10 mouse cellular contexts compared by ENCODE assay signal in genomic region chr1:140531285-140531908, GRCm38 (mm10).
A peak's percentile ranks its signal among the peaks of the same experiment; 100 is the strongest.
DNase-seq lines count a peak whose midpoint lies in the region; ATAC-seq and TF ChIP-seq lines count a peak whose summit lies in the region.
"Had no signal": no experiment of that assay in that cellular context is flagged by ENCODE, and none has a peak within 500 bp of the region (broad histone marks: within the 10 kb centered on the region; RNA-seq: fewer than 3 reads in every experiment).

No protein-coding gene starts in this region.

- no peaks in the 10 kb centered on the region for H3K79me2 ChIP-seq in liver, adult 2 months (ENCODE audit: control insufficient read depth, insufficient read depth, low read length)

- no peaks in the 10 kb centered on the region for H3K27me3 ChIP-seq in liver, adult 2 months (ENCODE audit: control insufficient read depth, insufficient read depth, low read length)
- no peaks in the 10 kb centered on the region for H3K27me3 ChIP-seq in liver, embryonic 11.5 days (replicated peaks; ENCODE audit: control insufficient read depth, insufficient read depth, low read length)
- H3K27me3 ChIP-seq in midbrain, embryonic 13.5 days, result no peaks in the 10 kb centered on the region
- H3K27me3 ChIP-seq: embryonic facial prominence, embryonic 15.5 days had no signal

- H3K4me3 ChIP-seq in liver, adult 2 months (ENCODE audit: insufficient read depth, low read depth, low read length), result no peak overlapping the region
- H3K4me3 ChIP-seq in liver, embryonic 11.5 days (ENCODE audit: low read depth, low read length), result no peak overlapping the region
- H3K4me3 ChIP-seq in midbrain, embryonic 13.5 days (replicated peaks), result no peak overlapping the region
- H3K4me3 ChIP-seq: embryonic facial prominence, embryonic 15.5 days had no signal

- no peak overlapping the region for H3K27ac ChIP-seq in liver, adult 2 months (replicated peaks; ENCODE audit: insufficient read depth, low read depth, low read length)
- no peak overlapping the region for H3K27ac ChIP-seq in liver, embryonic 11.5 days (ENCODE audit: low read depth, low read length)
- no peak overlapping the region for H3K27ac ChIP-seq in midbrain, embryonic 13.5 days
- H3K27ac ChIP-seq: embryonic facial prominence, embryonic 15.5 days; macrophage had no signal

- no peaks in the 10 kb centered on the region for H3K4me1 ChIP-seq in liver, adult 2 months (ENCODE audit: control insufficient read depth, insufficient read depth, low read length)
- no peaks in the 10 kb centered on the region for H3K4me1 ChIP-seq in liver, embryonic 11.5 days (replicated peaks; ENCODE audit: control insufficient read depth, insufficient read depth, low read length)
- no peaks in the 10 kb centered on the region for H3K4me1 ChIP-seq in midbrain, embryonic 13.5 days (replicated peaks)
- H3K4me1 ChIP-seq: embryonic facial prominence, embryonic 15.5 days had no signal

- ATAC-seq in liver, embryonic 11.5 days (replicated peaks; ENCODE audit: low FRiP score), result no peak
- ATAC-seq in frontal cortex, adult (ENCODE audit: low TSS enrichment), result peak; percentile 91
- peak; percentile 53; the same call in 1 of the 2 replicates for ATAC-seq in midbrain, embryonic 13.5 days
- no peak for ATAC-seq in cerebellum, adult (ENCODE audit: insufficient number of reproducible peaks, low FRiP score, low TSS enrichment)

- no peaks in the 10 kb centered on the region for H3K9me3 ChIP-seq in liver, embryonic 11.5 days (ENCODE audit: control insufficient read depth, low read length)
- H3K9me3 ChIP-seq in midbrain, embryonic 13.5 days, result no peaks in the 10 kb centered on the region
- H3K9me3 ChIP-seq: embryonic facial prominence, embryonic 15.5 days had no signal

- no peak overlapping the region for H3K9ac ChIP-seq in liver, adult 2 months (ENCODE audit: low read depth, low read length)
- no peak overlapping the region for H3K9ac ChIP-seq in liver, embryonic 11.5 days (ENCODE audit: low read depth, low read length)
- no peak overlapping the region for H3K9ac ChIP-seq in midbrain, embryonic 13.5 days (replicated peaks)
- H3K9ac ChIP-seq: embryonic facial prominence, embryonic 15.5 days had no signal

- no peaks in the 10 kb centered on the region for H3K36me3 ChIP-seq in liver, adult 2 months (ENCODE audit: control insufficient read depth, insufficient read depth, low read length)
- H3K36me3 ChIP-seq in liver, embryonic 11.5 days (ENCODE audit: control insufficient read depth, insufficient read depth, low read length), result no peaks in the 10 kb centered on the region
- no peaks in the 10 kb centered on the region for H3K36me3 ChIP-seq in midbrain, embryonic 13.5 days
- H3K36me3 ChIP-seq: embryonic facial prominence, embryonic 15.5 days had no signal

- 34% methylated on average over 4 of the region's 4 CpGs for WGBS in liver, adult 2 months
- WGBS in liver, embryonic 11.5 days, result 36% methylated on average over 4 of the region's 4 CpGs
- WGBS in midbrain, embryonic 13.5 days, result 38% methylated on average over 4 of the region's 4 CpGs

- TF ChIP-seq CTCF in liver, adult 2 months (IDR thresholded peaks at IDR 0.05; ENCODE audit: low read depth, low read length), result peak; percentile 41

- TF ChIP-seq POLR2A in liver, adult 2 months (IDR thresholded peaks at IDR 0.05; ENCODE audit: extremely low read depth, insufficient read depth, low read length), result no peak

- DNase-seq in liver, adult 2 months (ENCODE audit: extremely low read depth, low read depth, low spot score), result peak; percentile 37
- no peak for DNase-seq in liver, embryonic 11.5 days (ENCODE audit: low spot score)
- DNase-seq in adrenal gland, adult 8-10 months, result peak; percentile 10
- peak; percentile 58 to 71 for DNase-seq in layer of hippocampus, postnatal 10 days (ENCODE audit: low spot score in 2 of 2)
- no peak for DNase-seq in spleen, adult 18-20 months

- no peak overlapping the region for H3K4me2 ChIP-seq in liver, embryonic 11.5 days
- no peak overlapping the region for H3K4me2 ChIP-seq in midbrain, embryonic 13.5 days (replicated peaks)
- H3K4me2 ChIP-seq: embryonic facial prominence, embryonic 15.5 days had no signal

Comparison
In these comparisons a context has a peak if more than half of its experiments do, and no peak if none do; other contexts are left out.
1. DNase-seq: peak in liver, adult 2 months (single experiment), adrenal gland, adult 8-10 months (single experiment) and layer of hippocampus, postnatal 10 days (2 of 2); none in liver, embryonic 11.5 days (single experiment) and spleen, adult 18-20 months (0 of 2).
2. ATAC-seq: peak in frontal cortex, adult (single experiment) and midbrain, embryonic 13.5 days (single experiment); none in liver, embryonic 11.5 days (single experiment) and cerebellum, adult (single experiment).